Mouse (Mus musculus): ENCODE measurements around the gene Ins2. TPM values are rescaled to one million over a fixed set of nuclear protein-coding genes. Genes with fewer than 3 reads are reported as not detected.

The Ins2 gene
- total RNA-seq, 2 experiments from 2014 or later = not detected

DNA sequence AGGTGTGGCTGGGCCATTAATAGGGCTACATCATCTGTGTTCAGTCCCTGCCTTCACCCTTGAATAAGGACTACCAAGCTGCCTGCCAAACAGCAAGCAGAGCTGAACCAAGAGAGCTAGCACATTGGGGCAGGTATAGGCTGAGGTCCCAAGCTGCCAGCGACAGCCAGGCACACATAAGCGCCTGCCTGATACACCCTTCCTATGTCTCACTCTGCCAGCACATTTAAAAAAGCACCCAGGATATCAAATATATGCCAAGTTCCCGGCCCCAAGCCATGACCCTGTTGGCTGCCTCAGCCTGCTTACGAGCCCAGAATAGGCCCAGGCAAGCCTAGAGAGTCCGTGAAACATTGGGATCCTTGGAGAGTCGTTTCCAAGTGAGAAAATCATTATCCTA lies 113.4 kb downstream of the Ins2 start:
- peak; percentile 45 for DNase-seq
- intact Hi-C loops (cut with DNase I; ENCODE audit: low total_unique reads) = no loop called here

Small RNAs within 50 kb of the gene (microRNA-seq; reads per million reads assigned to microRNA genes)
- gene Mir483 = 4,755 to 6,059 reads per million in 2 experiments

Other genes starting within 250 kb of the Ins2 start
- gene Tnnt3, start 244.5 kb downstream of the Ins2 start, total RNA-seq (2021) = over 10,000 TPM; 22,199 to 23,470 TPM
- gene Mrpl23, start 210.7 kb downstream of the Ins2 start, total RNA-seq (2021) = 1 to 10 TPM; 5.0 to 5.2 TPM
- gene Igf2, start 76.6 kb downstream of the Ins2 start, total RNA-seq (2021) = 1,000 to 10,000 TPM; 2,828 to 3,358 TPM
- gene Gm49394, start 73.4 kb downstream of the Ins2 start, total RNA-seq (2021) = under 1 TPM; 0.22 to 0.86 TPM
- under 1 TPM; 0.24 to 0.49 TPM for gene Th, start 187.7 kb upstream of the Ins2 start, total RNA-seq (2021)
- gene Ascl2, start 225.9 kb upstream of the Ins2 start, total RNA-seq (2021) = not detected

All from gastrocnemius, postnatal 14 days (tissue).